Mouse (Mus musculus): ENCODE measurements around the gene Vps33a.
A peak's percentile ranks its signal among the peaks of the same experiment; 100 is the strongest.

The Vps33a gene

GRCm38 (mm10) chr5:123572357-123573186 lies at the start of gene Vps33a:
Vps33a (minus strand) TSS chr5:123573038.
- DNase-seq, result peak; percentile 98 to 99

GRCm38 (mm10) chr5:123622421-123622820 lies 49.6 kb upstream of the Vps33a start:
- DNase-seq, result no peak

- peak; percentile 62 to 63 for DNase-seq
Observed at GRCm38 (mm10) chr5:123618558-123618957, 45.7 kb upstream of the Vps33a start.

GRCm38 (mm10) chr5:123614246-123614645 lies 41.4 kb upstream of the Vps33a start:
- no peak for DNase-seq

- DNase-seq, result peak; percentile 72 to 73
Observed at GRCm38 (mm10) chr5:123609843-123610242, 37.0 kb upstream of the Vps33a start.

GRCm38 (mm10) chr5:123609416-123609815 lies 36.6 kb upstream of the Vps33a start:
- no peak for DNase-seq

- DNase-seq, result no peak
Observed at GRCm38 (mm10) chr5:123607211-123607669, 34.4 kb upstream of the Vps33a start.

GRCm38 (mm10) chr5:123603496-123603895 lies 30.7 kb upstream of the Vps33a start:
- DNase-seq, result no peak

GRCm38 (mm10) chr5:123602174-123602573 lies 29.3 kb upstream of the Vps33a start:
- DNase-seq, result no peak

- DNase-seq, result no peak
Observed at GRCm38 (mm10) chr5:123599319-123599718, 26.5 kb upstream of the Vps33a start.

GRCm38 (mm10) chr5:123593622-123594280 lies 20.9 kb upstream of the Vps33a start:
- DNase-seq, result no peak

- DNase-seq, result no peak
Observed at GRCm38 (mm10) chr5:123580043-123580442, 7.2 kb upstream of the Vps33a start.

- DNase-seq, result no peak
Observed at GRCm38 (mm10) chr5:123576696-123577095, 3.9 kb upstream of the Vps33a start.

GRCm38 (mm10) chr5:123573362-123573761 lies 524 bp upstream of the Vps33a start:
- DNase-seq, result no peak

- no peak for DNase-seq
Observed at GRCm38 (mm10) chr5:123561128-123561527, 11.7 kb downstream of the Vps33a start.

- no peak for DNase-seq
Observed at GRCm38 (mm10) chr5:123559588-123559987, 13.2 kb downstream of the Vps33a start.

- DNase-seq, result no peak
Observed at GRCm38 (mm10) chr5:123556451-123556850, 16.4 kb downstream of the Vps33a start.

GRCm38 (mm10) chr5:123555693-123556092 lies 17.1 kb downstream of the Vps33a start:
- DNase-seq, result no peak

- no peak for DNase-seq
Observed at GRCm38 (mm10) chr5:123533801-123534200, 39.0 kb downstream of the Vps33a start.

GRCm38 (mm10) chr5:123530056-123530455 lies 42.8 kb downstream of the Vps33a start:
- DNase-seq, result no peak

GRCm38 (mm10) chr5:123528641-123529040 lies 44.2 kb downstream of the Vps33a start:
- peak in 1 of 2 experiments; percentile 0 for DNase-seq

- no peak for DNase-seq
Observed at GRCm38 (mm10) chr5:123525916-123526495, 46.8 kb downstream of the Vps33a start.

- DNase-seq, result no peak
Observed at GRCm38 (mm10) chr5:123525281-123525680, 47.6 kb downstream of the Vps33a start, which contains the start of gene Gm49027. Gm49027 (minus strand) TSS chr5:123525488.

- DNase-seq, result no peak
Observed at GRCm38 (mm10) chr5:123524393-123524750, 48.5 kb downstream of the Vps33a start.
